18 mouse cellular contexts compared by ENCODE assay signal in the genomic region with DNA sequence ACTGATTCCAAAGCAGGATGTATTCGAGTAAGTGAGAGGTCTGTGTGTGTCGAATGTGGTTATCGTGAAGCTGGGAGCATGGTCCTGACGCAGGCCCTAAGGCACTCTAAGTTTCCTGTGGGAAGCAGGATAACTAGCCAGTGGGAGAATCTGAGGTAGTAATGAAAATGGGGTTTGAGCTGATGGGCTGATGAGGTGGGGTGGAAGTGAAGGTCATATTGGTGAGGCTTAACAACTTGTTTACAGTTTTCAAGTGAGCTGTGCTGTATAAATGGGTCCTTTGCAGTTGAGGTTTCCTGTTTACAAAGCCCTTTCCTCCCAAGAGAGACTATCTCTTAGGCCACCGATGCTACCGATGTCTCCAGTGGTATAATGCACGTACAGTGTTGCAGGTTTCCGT. TPM values are rescaled to one million over a fixed set of nuclear protein-coding genes. Genes with fewer than 3 reads are reported as not detected.
A peak's percentile ranks its signal among the peaks of the same experiment; 100 is the strongest.
DNase-seq lines count a peak whose midpoint lies in the region; ATAC-seq lines count a peak whose summit lies in the region.
"Had no signal": no experiment of that assay in that cellular context is flagged by ENCODE, and none has a peak within 500 bp of the region (broad histone marks: within the 10 kb centered on the region; RNA-seq: fewer than 3 reads in every experiment).

No protein-coding gene starts in this region.

- H3K4me1 ChIP-seq in kidney, embryonic 14.5 days (ENCODE audit: control insufficient read depth, insufficient read depth, low read length) = 0 out of 2 replicates have a peak, but pooled peaks cover 5% of the 10 kb centered on the region
- H3K4me1 ChIP-seq in intestine, embryonic 15.5 days (replicated peaks) = no peaks in the 10 kb centered on the region
- H3K4me1 ChIP-seq: heart, embryonic 12.5 days had no signal

- no peaks in the 10 kb centered on the region for H3K9me3 ChIP-seq in kidney, embryonic 14.5 days (ENCODE audit: control insufficient read depth, low read length)
- H3K9me3 ChIP-seq in intestine, embryonic 15.5 days = no peaks in the 10 kb centered on the region
- H3K9me3 ChIP-seq: embryonic facial prominence, embryonic 12.5 days; forebrain, embryonic 15.5 days; heart, embryonic 12.5 days; hindbrain, embryonic 15.5 days had no signal

- H3K4me3 ChIP-seq in kidney, embryonic 14.5 days (ENCODE audit: low read length) = no peak overlapping the region
- H3K4me3 ChIP-seq in intestine, embryonic 15.5 days (replicated peaks) = no peak overlapping the region
- H3K4me3 ChIP-seq: embryonic facial prominence, embryonic 12.5 days; forebrain, embryonic 15.5 days; heart, embryonic 12.5 days; hindbrain, embryonic 15.5 days had no signal

- H3K4me2 ChIP-seq in kidney, embryonic 14.5 days (replicated peaks; ENCODE audit: low read depth, low read length) = no peak overlapping the region
- H3K4me2 ChIP-seq in intestine, embryonic 15.5 days (replicated peaks) = no peak overlapping the region
- H3K4me2 ChIP-seq: embryonic facial prominence, embryonic 12.5 days; forebrain, embryonic 15.5 days; heart, embryonic 12.5 days; hindbrain, embryonic 15.5 days had no signal

- no peaks in the 10 kb centered on the region for H3K27me3 ChIP-seq in kidney, embryonic 14.5 days (ENCODE audit: control insufficient read depth, insufficient read depth, low read length)
- H3K27me3 ChIP-seq in intestine, embryonic 15.5 days (replicated peaks) = no peaks in the 10 kb centered on the region
- H3K27me3 ChIP-seq: embryonic facial prominence, embryonic 12.5 days; forebrain, embryonic 15.5 days; heart, embryonic 12.5 days; hindbrain, embryonic 15.5 days had no signal

- DNase-seq in lung, postnatal 36 days = peak; percentile 3
- no peak for DNase-seq in lung, postnatal 4 days
- DNase-seq in CD4-positive, CD25-positive, alpha-beta regulatory T cell, adult 2 months (ENCODE audit: low read depth, low spot score) = peak; percentile 44
- DNase-seq in naive thymus-derived CD4-positive, alpha-beta T cell, adult 2 months (ENCODE audit: low read depth) = peak; percentile 61
- no peak for DNase-seq in gastrocnemius, adult 8-10 months (ENCODE audit: low spot score in 2 of 2)
- DNase-seq: adrenal gland, adult 2 months; adrenal gland, postnatal 25 days; cerebellum, adult 9-10 months; cerebellum, postnatal 25 days; gastrocnemius, postnatal 10 days had no signal

- H3K27ac ChIP-seq in kidney, embryonic 14.5 days (ENCODE audit: low read depth, low read length) = no peak overlapping the region
- no peak overlapping the region for H3K27ac ChIP-seq in intestine, embryonic 15.5 days
- H3K27ac ChIP-seq: embryonic facial prominence, embryonic 12.5 days; forebrain, embryonic 15.5 days; hindbrain, embryonic 15.5 days had no signal

- 82% methylated on average over 8 of the region's 8 CpGs for WGBS in kidney, embryonic 14.5 days
- 74% methylated on average over 8 of the region's 8 CpGs for WGBS in intestine, embryonic 15.5 days

- peak; percentile 50 for ATAC-seq in activated CD4-positive, CD25-positive, alpha-beta regulatory T cell, adult 4 months
- no peak for ATAC-seq in kidney, embryonic 14.5 days (ENCODE audit: low FRiP score, low TSS enrichment)
- no peak for ATAC-seq in intestine, embryonic 15.5 days
- ATAC-seq: forebrain, embryonic 15.5 days had no signal

- H3K9ac ChIP-seq in kidney, embryonic 14.5 days (ENCODE audit: low read depth, low read length) = no peak overlapping the region
- H3K9ac ChIP-seq in intestine, embryonic 15.5 days = no peak overlapping the region
- H3K9ac ChIP-seq: embryonic facial prominence, embryonic 12.5 days; forebrain, embryonic 15.5 days; heart, embryonic 12.5 days; hindbrain, embryonic 15.5 days had no signal

- H3K36me3 ChIP-seq in kidney, embryonic 14.5 days (ENCODE audit: control insufficient read depth, insufficient read depth, low read length) = no peaks in the 10 kb centered on the region
- no peaks in the 10 kb centered on the region for H3K36me3 ChIP-seq in intestine, embryonic 15.5 days
- H3K36me3 ChIP-seq: embryonic facial prominence, embryonic 12.5 days; forebrain, embryonic 15.5 days; heart, embryonic 12.5 days; hindbrain, embryonic 15.5 days had no signal

RNA-seq across cellular contexts. Expression of a gene that starts 36.1 kb away (rescaled TPM):
- 1 to 10 TPM in 1 of 2 experiments, under 1 TPM in 1; 0.52 to 2.2 TPM for polyA plus RNA-seq in activated CD4-positive, CD25-positive, alpha-beta regulatory T cell, adult 4 months (2017; shearing (Covaris generic))
- 15.1 and 18.4 TPM in 2 replicates for polyA plus RNA-seq in kidney, embryonic 14.5 days (2014; fragmentation: Nextera tagmentation; extraction: Ambion mirVana)
- 2.1 and 2.6 TPM in 2 replicates for polyA plus RNA-seq in intestine, embryonic 15.5 days (2015; fragmentation: Nextera tagmentation; extraction: Ambion mirVana)
- total RNA-seq in gastrocnemius, adult 8-10 months (2022) = under 1 TPM in 3 of 4 experiments, not detected in 1; 0.12 to 0.22 (median 0.20) TPM
- total RNA-seq: heart, adult 18-20 months had no signal

Comparison
In these comparisons a context has a peak if more than half of its experiments do, and no peak if none do; other contexts are left out.
1. DNase-seq: peak in lung, postnatal 36 days (single experiment), CD4-positive, CD25-positive, alpha-beta regulatory T cell, adult 2 months (single experiment) and naive thymus-derived CD4-positive, alpha-beta T cell, adult 2 months (single experiment); none in lung, postnatal 4 days (0 of 2) and gastrocnemius, adult 8-10 months (0 of 2).